Mouse (Mus musculus) neural tube, embryonic 12.5 days (tissue): Measurements from ENCODE around the gene Prss48. TPM values are rescaled to one million over a fixed set of nuclear protein-coding genes. Genes with fewer than 3 reads are reported as not detected.
"Not testable (repeated sequence)": the region's sequence is repeated elsewhere in the genome, so short reads cannot be mapped to it uniquely, and the experiment has no call there.

ENCODE experiments used
- ATAC-seq: fragments of 200-750 bp; cut with Nextera tagmentation; 2 replicates; pipeline ENCODE4 v1.8.0; 2017; ENCODE audit warnings: low read depth, mild to moderate bottlenecking, moderate TSS enrichment, moderate library complexity; ENCODE audit not compliant: low FRiP score
- H3K27ac ChIP-seq: fragments of 300-500 bp; sonication (generic); 2 replicates; pipeline ENCODE4 v1.5.1; 2016
- H3K27me3 ChIP-seq: fragments of 300-500 bp; sonication (generic); replicated peaks from 2 replicates; pipeline ENCODE4 v1.6.1; 2016; ENCODE audit warnings: mild to moderate bottlenecking
- H3K36me3 ChIP-seq: fragments of 300-500 bp; sonication (generic); 2 replicates; pipeline ENCODE4 v1.6.1; 2016; ENCODE audit warnings: mild to moderate bottlenecking
- H3K4me1 ChIP-seq: fragments of 300-500 bp; sonication (generic); 2 replicates; pipeline ENCODE4 v1.6.1; 2016
- H3K4me2 ChIP-seq: fragments of 300-500 bp; sonication (generic); replicated peaks from 2 replicates; pipeline ENCODE4 v1.6.1; 2016; ENCODE audit warnings: mild to moderate bottlenecking
- H3K4me3 ChIP-seq: fragments of 300-500 bp; sonication (generic); 2 replicates; pipeline ENCODE4 v1.5.1; 2016
- H3K9ac ChIP-seq: fragments of 300-500 bp; sonication (generic); 2 replicates; pipeline ENCODE4 v1.6.1; 2016; ENCODE audit warnings: mild to moderate bottlenecking
- H3K9me3 ChIP-seq: fragments of 300-500 bp; sonication (generic); 2 replicates; pipeline ENCODE4 v1.6.1; 2016; ENCODE audit warnings: mild to moderate bottlenecking
- whole genome bisulfite sequencing: fragments of 180-500 bp; shearing (Covaris S2); methylation state at CpG from one replicate; pipeline ENCODE4 v1.1.7; 2016; 5-methylcytosine and 5-hydroxymethylcytosine counted together
- polyA plus RNA-seq: library from polyadenylated mRNA; unstranded; fragments of >200 nt; fragmentation: Nextera tagmentation; extraction: Ambion mirVana; gene quantifications from 2 replicates; pipeline ENCODE4 v1.2.1, GENCODE M21; 2016

Prss48 gene
- polyA plus RNA-seq, 1 experiment from 2014 or later = not detected

DNA sequence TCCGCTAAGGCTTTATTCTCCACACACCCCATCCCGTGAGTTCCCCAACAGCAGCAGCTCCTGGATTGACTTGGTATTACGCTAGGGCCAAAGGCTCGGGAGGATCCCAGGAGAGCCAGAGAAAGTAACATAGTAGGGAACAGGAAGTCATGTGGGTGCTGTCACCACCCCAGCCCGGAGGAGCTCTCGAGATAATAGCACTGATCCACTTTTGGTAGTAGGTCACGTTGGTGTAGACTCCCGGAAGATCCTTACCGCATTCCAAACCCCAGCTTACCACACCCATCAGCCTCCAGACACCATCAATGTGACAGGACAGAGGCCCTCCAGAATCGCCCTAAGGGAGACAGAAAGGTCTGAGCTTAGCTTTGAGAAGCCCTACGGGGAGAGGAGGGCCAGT is 8.5 kb downstream of the Prss48 start:
- Histone ChIP-seq H3K9me3 (no peaks in the 10 kb centered on the region), H3K27me3 (no peaks in the 10 kb centered on the region), H3K9ac (no peak overlapping the region), H3K36me3 (no peaks in the 10 kb centered on the region), H3K4me1 (no peaks in the 10 kb centered on the region), H3K4me3 (no peak overlapping the region), H3K4me2 (no peak overlapping the region), H3K27ac (no peak overlapping the region)
- 58% methylated on average over 11 of the region's 11 CpGs for WGBS
- no peak for ATAC-seq

- Histone ChIP-seq H3K9me3 (no peaks in the 10 kb centered on the region), H3K36me3 (no peaks in the 10 kb centered on the region), H3K4me1 (no peaks in the 10 kb centered on the region), H3K4me2 (no peak overlapping the region), H3K4me3 (no peak overlapping the region), H3K9ac (no peak overlapping the region), H3K27me3 (no peaks in the 10 kb centered on the region), H3K27ac (no peak overlapping the region)
- ATAC-seq = no peak
- WGBS = 78% methylated on average over 5 of the region's 5 CpGs
Observed at GRCm38 (mm10) chr3:85991802-85992156, 10.5 kb downstream of the Prss48 start.

- Histone ChIP-seq H3K4me1 (no peaks in the 10 kb centered on the region), H3K27ac (no peak overlapping the region), H3K27me3 (no peaks in the 10 kb centered on the region), H3K4me2 (no peak overlapping the region), H3K4me3 (no peak overlapping the region), H3K36me3 (no peaks in the 10 kb centered on the region), H3K9ac (no peak overlapping the region), H3K9me3 (no peaks in the 10 kb centered on the region)
- no peak for ATAC-seq
- 72% methylated on average over 6 of the region's 6 CpGs for WGBS
Observed at GRCm38 (mm10) chr3:85991140-85991801, 11.0 kb downstream of the Prss48 start.

GRCm38 (mm10) chr3:85987225-85987624 is 15.1 kb downstream of the Prss48 start:
- no peak overlapping the region for H3K4me2 ChIP-seq
- H3K9me3 ChIP-seq = no peaks in the 10 kb centered on the region
- H3K4me3 ChIP-seq = no peak overlapping the region
- no peak overlapping the region for H3K9ac ChIP-seq
- no peaks in the 10 kb centered on the region for H3K4me1 ChIP-seq
- ATAC-seq = no peak
- H3K27me3 ChIP-seq = no peaks in the 10 kb centered on the region
- 87% methylated on average over 2 of the region's 2 CpGs for WGBS
- no peaks in the 10 kb centered on the region for H3K36me3 ChIP-seq
- H3K27ac ChIP-seq = no peak overlapping the region

DNA sequence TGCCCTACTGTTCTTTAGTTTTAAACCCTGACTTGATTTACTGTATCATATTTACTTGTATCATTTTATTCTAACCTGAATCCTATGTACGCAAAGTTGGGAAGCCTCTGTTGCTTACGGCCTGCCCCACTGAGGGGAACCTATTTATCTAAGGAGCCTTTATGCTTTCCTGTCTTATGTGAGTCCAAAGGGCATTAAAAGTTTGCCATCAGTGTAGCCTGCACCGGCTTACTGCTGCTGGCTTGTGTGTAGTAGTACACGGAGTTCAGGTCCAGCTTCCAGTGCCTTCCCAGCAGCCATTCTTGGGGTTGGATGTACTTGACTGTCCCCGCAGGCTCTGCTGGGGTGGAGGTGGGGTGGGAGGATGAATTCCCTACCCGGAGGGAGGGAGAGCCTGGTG is 17.8 kb downstream of the Prss48 start:
- no peak overlapping the region for H3K4me2 ChIP-seq
- H3K36me3 ChIP-seq = no peaks in the 10 kb centered on the region
- no peaks in the 10 kb centered on the region for H3K4me1 ChIP-seq
- no peak overlapping the region for H3K9ac ChIP-seq
- no peak for ATAC-seq
- H3K9me3 ChIP-seq = no peaks in the 10 kb centered on the region
- 92% methylated on average over 6 of the region's 6 CpGs for WGBS
- no peak overlapping the region for H3K27ac ChIP-seq
- H3K4me3 ChIP-seq = no peak overlapping the region
- H3K27me3 ChIP-seq = no peaks in the 10 kb centered on the region

DNA sequence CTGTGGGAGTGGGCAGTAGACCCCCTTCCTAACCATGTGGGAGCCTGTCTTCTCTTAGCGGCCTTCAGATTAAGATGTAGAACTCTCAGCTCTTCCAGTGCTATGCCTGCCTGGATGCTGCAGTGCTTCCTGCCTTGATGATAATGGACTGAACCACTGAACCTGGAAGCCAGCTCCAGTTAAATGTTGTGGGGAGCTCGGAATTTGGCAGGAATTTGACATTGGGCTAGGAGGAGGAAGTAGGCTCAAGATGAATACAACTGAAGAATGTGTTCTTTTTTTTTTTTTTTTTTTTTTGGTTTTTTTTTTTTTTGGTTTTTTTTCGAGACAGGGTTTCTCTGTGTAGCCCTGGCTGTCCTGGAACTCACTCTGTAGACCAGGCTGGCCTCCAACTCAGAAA is 20.5 kb downstream of the Prss48 start:
- ATAC-seq, H3K4me3 ChIP-seq, H3K4me1 ChIP-seq, H3K36me3 ChIP-seq, H3K4me2 ChIP-seq, H3K27me3 ChIP-seq, H3K9ac ChIP-seq, H3K27ac ChIP-seq, H3K9me3 ChIP-seq: not testable (repeated sequence)
- 91% methylated on average over 3 of the region's 3 CpGs for WGBS

- Histone ChIP-seq H3K27ac (no peak overlapping the region), H3K9ac (no peak overlapping the region), H3K4me1 (no peaks in the 10 kb centered on the region), H3K36me3 (no peaks in the 10 kb centered on the region), H3K4me3 (no peak overlapping the region), H3K27me3 (no peaks in the 10 kb centered on the region), H3K9me3 (no peaks in the 10 kb centered on the region), H3K4me2 (no peak overlapping the region)
- WGBS = 94% methylated on average over 4 of the region's 4 CpGs
- no peak for ATAC-seq
Observed at GRCm38 (mm10) chr3:85980036-85980435, 22.3 kb downstream of the Prss48 start.

GRCm38 (mm10) chr3:85974451-85974850 is 27.8 kb downstream of the Prss48 start:
- Histone ChIP-seq H3K36me3 (no peaks in the 10 kb centered on the region), H3K4me3 (no peak overlapping the region), H3K27ac (no peak overlapping the region), H3K9ac (no peak overlapping the region), H3K4me1 (peaks cover 7% of the 10 kb centered on the region; the same call in 1 of the 2 replicates), H3K4me2 (no peak overlapping the region), H3K9me3 (no peaks in the 10 kb centered on the region), H3K27me3 (no peaks in the 10 kb centered on the region)
- WGBS = 71% methylated on average over 4 of the region's 4 CpGs
- ATAC-seq = no peak

DNA sequence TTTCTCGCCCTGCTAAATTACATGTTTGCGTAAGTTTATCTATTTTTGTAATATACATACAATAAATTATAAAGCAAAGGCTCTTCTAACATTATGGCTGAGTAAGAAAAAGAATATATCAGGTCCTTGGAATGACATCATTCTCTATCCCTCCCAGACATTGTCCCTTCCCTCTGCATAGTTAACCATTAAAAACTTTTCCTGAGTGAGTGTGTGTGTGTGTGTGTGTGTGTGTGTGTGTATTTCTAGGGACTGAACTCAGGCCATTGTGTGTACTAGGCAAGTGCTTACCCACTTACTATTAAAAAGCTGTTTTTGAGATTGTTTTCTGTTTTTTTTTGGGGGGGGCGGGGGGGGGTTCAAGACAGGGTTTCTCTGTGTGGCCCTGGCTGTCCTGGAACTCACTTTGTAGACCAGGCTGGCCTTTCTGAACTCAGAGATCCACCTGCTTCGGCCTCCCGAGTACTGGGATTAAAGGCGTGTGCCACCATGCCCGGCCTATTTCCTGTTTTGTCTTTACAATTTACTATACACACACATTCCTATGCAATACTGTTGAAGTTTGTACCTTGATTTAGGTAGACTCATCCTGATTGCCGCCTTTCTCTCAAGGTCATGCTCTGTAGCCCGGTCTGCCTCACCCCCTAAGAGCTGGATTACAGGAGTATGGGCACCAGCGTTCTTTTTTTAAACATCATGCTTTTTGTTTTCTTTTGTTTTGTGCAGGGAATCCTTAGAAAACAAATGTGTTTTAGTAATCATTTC is 28.7 kb downstream of the Prss48 start:
- no peak overlapping the region for H3K4me3 ChIP-seq
- WGBS = 87% methylated on average over 9 of the region's 10 CpGs
- no peak overlapping the region for H3K4me2 ChIP-seq
- no peak overlapping the region for H3K27ac ChIP-seq
- H3K9me3 ChIP-seq = no peaks in the 10 kb centered on the region
- peaks cover 7% of the 10 kb centered on the region; the same call in 1 of the 2 replicates for H3K4me1 ChIP-seq
- no peaks in the 10 kb centered on the region for H3K36me3 ChIP-seq
- no peak overlapping the region for H3K9ac ChIP-seq
- ATAC-seq = no peak
- no peaks in the 10 kb centered on the region for H3K27me3 ChIP-seq

DNA sequence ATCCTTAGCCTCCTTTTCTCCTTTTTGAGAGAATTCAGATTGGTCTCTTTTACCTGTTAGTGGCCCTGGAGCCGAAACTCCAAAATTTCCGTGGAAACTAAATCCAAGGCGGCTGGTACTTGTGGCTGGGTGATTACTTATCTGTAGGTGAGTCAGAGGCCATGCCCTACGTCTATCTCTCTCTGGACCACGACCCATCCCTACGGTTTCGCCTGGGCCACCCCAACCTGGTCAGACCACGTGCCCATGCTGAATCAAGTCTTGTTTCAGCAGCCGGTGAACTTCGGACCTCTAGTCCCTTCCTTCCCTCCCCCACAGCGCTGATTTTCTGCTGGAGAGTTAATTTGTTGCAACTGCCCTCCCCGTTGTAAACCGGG is 30.7 kb downstream of the Prss48 start:
- WGBS = under 1% methylated on average over 13 of the region's 13 CpGs

GRCm38 (mm10) chr3:85970742-85971598 is 31.3 kb downstream of the Prss48 start, which contains the start of gene Sh3d19:
Gene Sh3d19, plus strand, starts transcription at chr3:85971109.
- H3K9ac ChIP-seq = peak within 1 kb of the TSS; percentile 86
- no peaks in the 10 kb centered on the region for H3K27me3 ChIP-seq
- peak; percentile 91 for ATAC-seq
- peak within 1 kb of the TSS; percentile 70 for H3K4me3 ChIP-seq
- H3K27ac ChIP-seq = no peak within 1 kb of the TSS
- no peaks in the 10 kb centered on the region for H3K9me3 ChIP-seq
- WGBS = under 1% methylated on average over 44 of the region's 73 CpGs
- peaks cover 7% of the 10 kb centered on the region; the same call in 1 of the 2 replicates for H3K4me1 ChIP-seq
- no peaks in the 10 kb centered on the region for H3K36me3 ChIP-seq
- peak within 1 kb of the TSS; percentile 89 for H3K4me2 ChIP-seq

More for the DNA sequence above, 30.7 kb downstream of the Prss48 start:
- ATAC-seq = peak; percentile 48; the same call in 1 of the 2 replicates
- Histone ChIP-seq H3K36me3 (no peaks in the 10 kb centered on the region), H3K27me3 (no peaks in the 10 kb centered on the region), H3K9me3 (no peaks in the 10 kb centered on the region), H3K4me3 (peak overlapping the region; percentile 70), H3K9ac (peak overlapping the region; percentile 86), H3K4me2 (peak overlapping the region; percentile 89), H3K27ac (no peak overlapping the region), H3K4me1 (peaks cover 7% of the 10 kb centered on the region; the same call in 1 of the 2 replicates)

DNA sequence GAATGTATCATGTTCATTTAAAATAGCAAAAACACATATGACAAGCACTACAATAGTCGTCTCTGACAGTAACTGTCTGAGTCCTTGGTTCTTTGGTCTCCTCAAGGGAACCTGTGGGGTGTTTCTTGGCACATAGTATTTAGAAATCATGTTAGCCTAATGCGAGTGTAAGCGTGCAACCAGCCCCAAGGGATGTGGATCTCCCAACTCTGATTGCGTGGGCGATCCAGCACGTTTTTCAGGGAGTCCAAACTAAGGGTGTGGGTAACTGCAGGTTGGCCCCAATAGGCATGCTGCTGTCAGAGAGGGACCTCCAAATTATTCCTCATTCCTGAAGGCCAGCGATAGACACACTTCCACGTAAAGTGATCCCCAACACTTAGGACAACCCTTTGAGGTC is 33.3 kb downstream of the Prss48 start:
- WGBS = 90% methylated on average over 8 of the region's 8 CpGs
- no peak for ATAC-seq
- H3K27me3 ChIP-seq = no peaks in the 10 kb centered on the region
- H3K9ac ChIP-seq = no peak overlapping the region
- H3K27ac ChIP-seq = no peak overlapping the region
- no peaks in the 10 kb centered on the region for H3K36me3 ChIP-seq
- peaks cover 7% of the 10 kb centered on the region; the same call in 1 of the 2 replicates for H3K4me1 ChIP-seq
- H3K4me3 ChIP-seq = no peak overlapping the region
- H3K4me2 ChIP-seq = no peak overlapping the region
- H3K9me3 ChIP-seq = no peaks in the 10 kb centered on the region
